Comparison of ENCODE assay signal across 8 mouse cellular contexts in the genomic region with DNA sequence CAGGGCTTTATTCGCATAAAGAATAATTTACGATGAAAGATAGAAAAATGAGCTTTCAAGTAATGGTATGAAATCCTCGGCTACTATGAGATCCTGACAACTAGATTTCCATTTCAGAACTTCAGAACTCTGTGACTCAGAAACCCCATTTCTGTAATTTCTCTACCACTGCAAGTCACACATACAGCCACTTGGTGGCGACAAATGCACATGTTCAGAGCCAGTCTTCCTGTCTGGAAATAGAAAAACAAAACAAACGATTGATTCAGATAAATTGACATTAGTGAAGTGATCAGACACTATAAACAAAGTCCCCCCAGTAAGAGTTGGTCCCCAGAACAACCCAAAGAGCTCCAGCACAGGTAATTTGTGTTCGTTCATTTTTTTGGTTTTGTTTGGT. TPM values are rescaled to one million over a fixed set of nuclear protein-coding genes. Genes with fewer than 3 reads are reported as not detected.
A peak's percentile ranks its signal among the peaks of the same experiment; 100 is the strongest.
DNase-seq lines count a peak whose midpoint lies in the region; ATAC-seq and TF ChIP-seq lines count a peak whose summit lies in the region.

No protein-coding gene starts in this region.

- no peaks in the 10 kb centered on the region for H3K9me3 ChIP-seq in midbrain, postnatal 0 days (ENCODE audit: low read length)
- H3K9me3 ChIP-seq in midbrain, embryonic 13.5 days, result no peaks in the 10 kb centered on the region
- no peaks in the 10 kb centered on the region for H3K9me3 ChIP-seq in lung, postnatal 0 days (ENCODE audit: low read length)

- ATAC-seq in midbrain, postnatal 0 days (ENCODE audit: low FRiP score), result no peak
- ATAC-seq in midbrain, embryonic 13.5 days, result no peak
- ATAC-seq in lung, postnatal 0 days, result no peak

- peak; percentile 94 for TF ChIP-seq CTCF in midbrain, postnatal 0 days (IDR thresholded peaks at IDR 0.05)
- TF ChIP-seq CTCF in lung, postnatal 0 days (IDR thresholded peaks at IDR 0.05), result peak; percentile 93

- H3K4me1 ChIP-seq in midbrain, postnatal 0 days (ENCODE audit: insufficient read depth, low read length), result no peaks in the 10 kb centered on the region; the same call in 1 of the 2 replicates
- H3K4me1 ChIP-seq in midbrain, embryonic 13.5 days (replicated peaks), result no peaks in the 10 kb centered on the region
- no peaks in the 10 kb centered on the region for H3K4me1 ChIP-seq in lung, postnatal 0 days (ENCODE audit: insufficient read depth, low read depth, low read length)

- WGBS in midbrain, postnatal 0 days, result 13% methylated on average over 6 of the region's 6 CpGs
- 16% methylated on average over 6 of the region's 6 CpGs for WGBS in midbrain, embryonic 13.5 days
- WGBS in lung, postnatal 0 days, result 13% methylated on average over 6 of the region's 6 CpGs

- H3K9ac ChIP-seq in midbrain, postnatal 0 days (replicated peaks; ENCODE audit: low read length, poor library complexity, severe bottlenecking), result no peak overlapping the region
- H3K9ac ChIP-seq in midbrain, embryonic 13.5 days (replicated peaks), result no peak overlapping the region
- no peak overlapping the region for H3K9ac ChIP-seq in lung, postnatal 0 days (replicated peaks; ENCODE audit: low read depth)

- H3K27me3 ChIP-seq in midbrain, postnatal 0 days (ENCODE audit: insufficient read depth, low read length), result no peaks in the 10 kb centered on the region
- no peaks in the 10 kb centered on the region for H3K27me3 ChIP-seq in midbrain, embryonic 13.5 days
- no peaks in the 10 kb centered on the region for H3K27me3 ChIP-seq in lung, postnatal 0 days (replicated peaks; ENCODE audit: insufficient read depth, low read length)

- H3K4me2 ChIP-seq in midbrain, postnatal 0 days (ENCODE audit: low read depth, low read length, poor library complexity, severe bottlenecking), result no peak overlapping the region
- H3K4me2 ChIP-seq in midbrain, embryonic 13.5 days (replicated peaks), result no peak overlapping the region
- no peak overlapping the region for H3K4me2 ChIP-seq in lung, postnatal 0 days (replicated peaks; ENCODE audit: low read depth, low read length)

- TF ChIP-seq EP300 in lung, postnatal 0 days (IDR thresholded peaks at IDR 0.05), result no peak

- no peak overlapping the region for H3K27ac ChIP-seq in midbrain, postnatal 0 days (ENCODE audit: low read depth, low read length)
- H3K27ac ChIP-seq in midbrain, embryonic 13.5 days, result no peak overlapping the region
- H3K27ac ChIP-seq in lung, postnatal 0 days (ENCODE audit: low read length), result no peak overlapping the region

- no peak overlapping the region for H3K4me3 ChIP-seq in midbrain, postnatal 0 days (ENCODE audit: low read depth, low read length)
- no peak overlapping the region for H3K4me3 ChIP-seq in midbrain, embryonic 13.5 days (replicated peaks)
- H3K4me3 ChIP-seq in lung, postnatal 0 days (ENCODE audit: low read depth, low read length), result no peak overlapping the region

- no peaks in the 10 kb centered on the region for H3K36me3 ChIP-seq in midbrain, postnatal 0 days (ENCODE audit: insufficient read depth, low read length)
- H3K36me3 ChIP-seq in midbrain, embryonic 13.5 days, result no peaks in the 10 kb centered on the region
- H3K36me3 ChIP-seq in lung, postnatal 0 days (ENCODE audit: insufficient read depth, low read length), result no peaks in the 10 kb centered on the region

- DNase-seq in embryo, embryonic 10 days (ENCODE audit: low spot score), result peak; percentile 81
- no peak for DNase-seq in embryo, embryonic 9.5 days (ENCODE audit: extremely low spot score)
- DNase-seq in midbrain, postnatal 0 days (ENCODE audit: low spot score), result peak; percentile 77
- DNase-seq in c-Kit-negative CD71-positive TER-119-positive erythroid progenitor cells, embryonic 14.5 days (ENCODE audit: low read depth, low spot score), result peak; percentile 39
- DNase-seq in induced T-regulatory cell, adult 2 months (ENCODE audit: low read depth), result peak; percentile 87
- DNase-seq in lung, postnatal 0 days (ENCODE audit: low spot score), result peak; percentile 76
- DNase-seq in thymus, postnatal 36 days, result peak; percentile 12 to 33

RNA-seq across cellular contexts. Expression of a gene that starts 9.1 kb away (rescaled TPM):
- total RNA-seq in midbrain, postnatal 0 days (2014; rRNA removed), result 101 and 138 TPM in 2 replicates
- polyA plus RNA-seq in midbrain, postnatal 0 days (2015; fragmentation: Nextera tagmentation; extraction: Ambion mirVana), result 134 and 135 TPM in 2 replicates
- polyA plus RNA-seq in midbrain, embryonic 13.5 days (2015; fragmentation: Nextera tagmentation; extraction: Ambion mirVana), result 196 and 204 TPM in 2 replicates
- polyA plus RNA-seq in lung, postnatal 0 days (2015; fragmentation: Nextera tagmentation; extraction: Ambion mirVana), result 59.2 and 77.6 TPM in 2 replicates

RNA-seq across cellular contexts. Expression of a gene that starts 21.1 kb away (rescaled TPM):
- 16.9 and 21.1 TPM in 2 replicates for total RNA-seq in midbrain, postnatal 0 days (2014; rRNA removed)
- polyA plus RNA-seq in midbrain, postnatal 0 days (2015; fragmentation: Nextera tagmentation; extraction: Ambion mirVana), result 10.2 and 11.9 TPM in 2 replicates
- polyA plus RNA-seq in midbrain, embryonic 13.5 days (2015; fragmentation: Nextera tagmentation; extraction: Ambion mirVana), result 0.39 and 0.57 TPM in 2 replicates
- not detected in 2 replicates for polyA plus RNA-seq in lung, postnatal 0 days (2015; fragmentation: Nextera tagmentation; extraction: Ambion mirVana)
